Mouse (Mus musculus) bone marrow macrophage, adult 2 months (primary cell): Measurements from ENCODE around the gene Ogfod3.

Source experiments
- CTCF ChIP-seq: IDR thresholded peaks from 2 replicates; pipeline ENCODE4 v1.5.1; 2012; ENCODE audit warnings: low read depth, mild to moderate bottlenecking, low read length, moderate library complexity
- POLR2A ChIP-seq: IDR thresholded peaks from 2 replicates; pipeline ENCODE4 v1.6.1; 2012; ENCODE audit warnings: mild to moderate bottlenecking, low read depth, low read length, borderline replicate concordance

DNA sequence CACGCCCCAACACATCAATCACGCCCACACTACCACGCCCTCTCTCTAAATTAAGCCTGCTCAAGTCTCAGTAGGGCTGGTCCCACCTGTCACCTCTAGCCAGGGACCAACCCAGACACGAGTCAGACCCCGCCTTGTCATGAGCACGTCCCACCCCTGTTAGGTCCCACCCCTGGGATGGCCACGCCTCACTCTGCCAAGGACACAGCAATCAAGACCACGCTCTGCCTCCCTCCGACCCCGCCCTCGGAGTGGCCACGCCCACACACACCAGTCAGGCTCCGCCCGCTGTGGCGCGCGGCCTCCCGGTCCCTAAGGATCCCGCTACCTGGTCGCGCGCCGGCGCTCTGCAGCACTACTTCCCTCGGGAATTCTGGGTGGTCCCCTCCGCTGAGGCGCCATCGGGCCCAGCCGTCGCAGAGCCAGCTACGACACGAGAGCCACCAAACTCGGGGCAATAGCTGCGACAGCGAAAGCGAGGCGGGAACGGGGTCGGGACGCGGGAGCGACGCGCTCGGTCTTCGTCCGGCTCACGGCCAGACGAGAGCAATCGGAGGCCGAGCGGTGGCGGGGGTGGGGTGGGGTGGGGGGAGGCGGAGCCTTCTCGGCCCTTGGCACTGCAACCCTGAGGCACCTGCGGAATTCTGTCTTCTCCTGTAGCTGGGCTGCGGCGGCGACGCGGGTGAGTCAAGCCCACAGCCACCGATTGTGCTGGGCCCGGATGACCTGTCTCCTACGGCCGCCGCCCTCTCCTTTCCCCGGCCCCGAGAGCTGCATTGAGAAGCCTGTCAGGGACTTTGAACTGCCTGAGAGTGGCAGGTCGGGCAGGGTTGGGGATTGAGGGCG, at the start of gene Ogfod3, which contains the start of gene Hexdc:
- TF ChIP-seq CTCF (no peak), POLR2A (no peak)
